ENCODE assay signal across 9 mouse cellular contexts in genomic region chr15:82014745-82015391, GRCm38 (mm10). TPM values are rescaled to one million over a fixed set of nuclear protein-coding genes. Genes with fewer than 3 reads are reported as not detected.
DNase-seq lines count a peak whose midpoint lies in the region; ATAC-seq and TF ChIP-seq lines count a peak whose summit lies in the region.
"Had no signal": no experiment of that assay in that cellular context is flagged by ENCODE, and none has a peak within 500 bp of the region (broad histone marks: within the 10 kb centered on the region; RNA-seq: fewer than 3 reads in every experiment).

No protein-coding gene starts in this region.

- H3K27me3 ChIP-seq in liver, adult 2 months (ENCODE audit: control insufficient read depth, insufficient read depth, low read length) = no peaks in the 10 kb centered on the region
- H3K27me3 ChIP-seq in embryonic facial prominence, embryonic 12.5 days = no peaks in the 10 kb centered on the region
- H3K27me3 ChIP-seq in intestine, embryonic 14.5 days (replicated peaks; ENCODE audit: control insufficient read depth, insufficient read depth, low read length) = no peaks in the 10 kb centered on the region
- H3K27me3 ChIP-seq in neural tube, embryonic 13.5 days = no peaks in the 10 kb centered on the region

- peak overlapping the region; percentile 77 for H3K4me3 ChIP-seq in liver, adult 2 months (ENCODE audit: insufficient read depth, low read depth, low read length)
- H3K4me3 ChIP-seq in embryonic facial prominence, embryonic 12.5 days = peak overlapping the region; percentile 92
- peak overlapping the region; percentile 100 for H3K4me3 ChIP-seq in intestine, embryonic 14.5 days (ENCODE audit: low read depth, low read length)
- peak overlapping the region; percentile 61 for H3K4me3 ChIP-seq in neural tube, embryonic 13.5 days

- no peak for TF ChIP-seq CTCF in liver, adult 2 months (IDR thresholded peaks at IDR 0.05; ENCODE audit: low read depth, low read length)

- no peaks in the 10 kb centered on the region for H3K9me3 ChIP-seq in embryonic facial prominence, embryonic 12.5 days
- H3K9me3 ChIP-seq in intestine, embryonic 14.5 days (ENCODE audit: control insufficient read depth, low read length) = no peaks in the 10 kb centered on the region
- no peaks in the 10 kb centered on the region for H3K9me3 ChIP-seq in neural tube, embryonic 13.5 days

- TF ChIP-seq POLR2A in liver, adult 2 months (IDR thresholded peaks at IDR 0.05; ENCODE audit: extremely low read depth, insufficient read depth, low read length) = no peak

- H3K9ac ChIP-seq in liver, adult 2 months (ENCODE audit: low read depth, low read length) = peak overlapping the region; percentile 83; the same call in 1 of the 2 replicates
- peak overlapping the region; percentile 84 for H3K9ac ChIP-seq in embryonic facial prominence, embryonic 12.5 days
- peak overlapping the region; percentile 75 for H3K9ac ChIP-seq in intestine, embryonic 14.5 days (ENCODE audit: low read length)
- peak overlapping the region; percentile 82 for H3K9ac ChIP-seq in neural tube, embryonic 13.5 days

- no peak overlapping the region for H3K27ac ChIP-seq in liver, adult 2 months (replicated peaks; ENCODE audit: insufficient read depth, low read depth, low read length)
- H3K27ac ChIP-seq in embryonic facial prominence, embryonic 12.5 days = 0 out of 2 replicates have a peak overlapping the region, but pooled peaks have one; percentile 74
- peak overlapping the region; percentile 69; the same call in 1 of the 2 replicates for H3K27ac ChIP-seq in intestine, embryonic 14.5 days (ENCODE audit: low read depth)
- H3K27ac ChIP-seq in neural tube, embryonic 13.5 days (replicated peaks) = peak overlapping the region; percentile 70

- no peaks in the 10 kb centered on the region for H3K36me3 ChIP-seq in liver, adult 2 months (ENCODE audit: control insufficient read depth, insufficient read depth, low read length)
- peaks cover 5% of the 10 kb centered on the region; the same call in 1 of the 2 replicates for H3K36me3 ChIP-seq in embryonic facial prominence, embryonic 12.5 days
- H3K36me3 ChIP-seq in intestine, embryonic 14.5 days (ENCODE audit: control insufficient read depth, insufficient read depth, low read length) = peaks cover 16% of the 10 kb centered on the region
- peaks cover 10% of the 10 kb centered on the region for H3K36me3 ChIP-seq in neural tube, embryonic 13.5 days

- H3K4me2 ChIP-seq in embryonic facial prominence, embryonic 12.5 days (replicated peaks) = peak overlapping the region; percentile 93
- H3K4me2 ChIP-seq in intestine, embryonic 14.5 days (ENCODE audit: low read length) = peak overlapping the region; percentile 79
- peak overlapping the region; percentile 92 for H3K4me2 ChIP-seq in neural tube, embryonic 13.5 days

- no peak for ATAC-seq in embryonic facial prominence, embryonic 12.5 days (ENCODE audit: insufficient number of reproducible peaks, insufficient read depth, low FRiP score, low TSS enrichment)
- ATAC-seq in intestine, embryonic 14.5 days (replicated peaks; ENCODE audit: low FRiP score, low TSS enrichment, low read depth) = no peak
- no peak for ATAC-seq in neural tube, embryonic 13.5 days (ENCODE audit: low read depth)
- no peak for ATAC-seq in frontal cortex, adult (ENCODE audit: low TSS enrichment)

- H3K79me2 ChIP-seq in liver, adult 2 months (ENCODE audit: control insufficient read depth, insufficient read depth, low read length) = peaks cover 11% of the 10 kb centered on the region; the same call in 1 of the 2 replicates

- 12% methylated on average over 9 of the region's 9 CpGs for WGBS in liver, adult 2 months
- WGBS in embryonic facial prominence, embryonic 12.5 days = 14% methylated on average over 9 of the region's 9 CpGs
- WGBS in intestine, embryonic 14.5 days = 19% methylated on average over 9 of the region's 9 CpGs
- 21% methylated on average over 9 of the region's 9 CpGs for WGBS in neural tube, embryonic 13.5 days

- H3K4me1 ChIP-seq in liver, adult 2 months (ENCODE audit: control insufficient read depth, insufficient read depth, low read length) = peaks cover 11% of the 10 kb centered on the region; the same call in 1 of the 2 replicates
- H3K4me1 ChIP-seq in embryonic facial prominence, embryonic 12.5 days = peaks cover 14% of the 10 kb centered on the region
- H3K4me1 ChIP-seq in intestine, embryonic 14.5 days (replicated peaks; ENCODE audit: control insufficient read depth, insufficient read depth, low read length) = peaks cover 17% of the 10 kb centered on the region
- H3K4me1 ChIP-seq in neural tube, embryonic 13.5 days (replicated peaks) = peaks cover 36% of the 10 kb centered on the region

- DNase-seq in liver, adult 2 months (ENCODE audit: extremely low read depth, low read depth, low spot score) = no peak
- DNase-seq in liver = no peak
- no peak for DNase-seq in intestine, embryonic 14.5 days (ENCODE audit: low spot score)
- no peak for DNase-seq in gastrocnemius, adult 18-20 months (ENCODE audit: low spot score)
- DNase-seq in thymus, postnatal 10 days (ENCODE audit: low spot score in 2 of 2) = no peak

RNA-seq across cellular contexts. Expression of gene Desi1, which starts 18.8 kb away (rescaled TPM):
- total RNA-seq in liver, adult 2 months (2014; rRNA removed) = 6.6 and 10.1 TPM in 2 replicates
- 28.7 and 31.1 TPM in 2 replicates for polyA plus RNA-seq in liver, adult 2 months (2012; rRNA removed)
- 31.6 and 34.0 TPM in 2 replicates for polyA plus RNA-seq in embryonic facial prominence, embryonic 12.5 days (2016; fragmentation: Nextera tagmentation; extraction: Ambion mirVana)
- polyA plus RNA-seq in intestine, embryonic 14.5 days (2014; fragmentation: Nextera tagmentation; extraction: Ambion mirVana) = 24.0 and 26.7 TPM in 2 replicates
- 43.4 and 46.2 TPM in 2 replicates for polyA plus RNA-seq in neural tube, embryonic 13.5 days (2015; fragmentation: Nextera tagmentation; extraction: Ambion mirVana)
- 10 to 100 TPM; 16.7 to 17.6 TPM for total RNA-seq in gastrocnemius, adult 18-20 months (2021)

RNA-seq across cellular contexts. Expression of gene Xrcc6, which starts 27.2 kb away (rescaled TPM):
- 18.2 and 22.8 TPM in 2 replicates for total RNA-seq in liver, adult 2 months (2014; rRNA removed)
- polyA plus RNA-seq in liver, adult 2 months (2012; rRNA removed) = 8.5 and 8.9 TPM in 2 replicates
- 85.8 and 88.3 TPM in 2 replicates for polyA plus RNA-seq in embryonic facial prominence, embryonic 12.5 days (2016; fragmentation: Nextera tagmentation; extraction: Ambion mirVana)
- polyA plus RNA-seq in intestine, embryonic 14.5 days (2014; fragmentation: Nextera tagmentation; extraction: Ambion mirVana) = 87.0 and 96.7 TPM in 2 replicates
- polyA plus RNA-seq in neural tube, embryonic 13.5 days (2015; fragmentation: Nextera tagmentation; extraction: Ambion mirVana) = 45.0 and 46.7 TPM in 2 replicates
- total RNA-seq in gastrocnemius, adult 18-20 months (2021) = 10 to 100 TPM; 22.9 to 25.3 TPM

RNA-seq across cellular contexts. Expression of gene Snu13, which starts 32.5 kb away (rescaled TPM):
- 23.3 and 26.2 TPM in 2 replicates for total RNA-seq in liver, adult 2 months (2014; rRNA removed)
- 23.1 and 25.4 TPM in 2 replicates for polyA plus RNA-seq in liver, adult 2 months (2012; rRNA removed)
- polyA plus RNA-seq in embryonic facial prominence, embryonic 12.5 days (2016; fragmentation: Nextera tagmentation; extraction: Ambion mirVana) = 255 and 260 TPM in 2 replicates
- 301 and 329 TPM in 2 replicates for polyA plus RNA-seq in intestine, embryonic 14.5 days (2014; fragmentation: Nextera tagmentation; extraction: Ambion mirVana)
- polyA plus RNA-seq in neural tube, embryonic 13.5 days (2015; fragmentation: Nextera tagmentation; extraction: Ambion mirVana) = 230 and 245 TPM in 2 replicates
- 10 to 100 TPM; 48.7 to 51.4 TPM for total RNA-seq in gastrocnemius, adult 18-20 months (2021)

RNA-seq across cellular contexts. Expression of gene 1700029P11Rik, which starts 34.5 kb away (rescaled TPM):
- total RNA-seq in liver, adult 2 months (2014; rRNA removed) = not detected in 2 replicates
- not detected in 2 replicates for polyA plus RNA-seq in liver, adult 2 months (2012; rRNA removed)
- not detected in 2 replicates for polyA plus RNA-seq in embryonic facial prominence, embryonic 12.5 days (2016; fragmentation: Nextera tagmentation; extraction: Ambion mirVana)
- polyA plus RNA-seq in intestine, embryonic 14.5 days (2014; fragmentation: Nextera tagmentation; extraction: Ambion mirVana) = not detected in 2 replicates
- not detected in 2 replicates for polyA plus RNA-seq in neural tube, embryonic 13.5 days (2015; fragmentation: Nextera tagmentation; extraction: Ambion mirVana)
- total RNA-seq in gastrocnemius, adult 18-20 months (2021) = not detected
- polyA plus RNA-seq: brain, embryonic 14.5 days had no signal

RNA-seq across cellular contexts. Expression of gene 4930407I10Rik, which starts 44.1 kb away (rescaled TPM):
- not detected in 2 replicates for total RNA-seq in liver, adult 2 months (2014; rRNA removed)
- polyA plus RNA-seq in liver, adult 2 months (2012; rRNA removed) = not detected in 2 replicates
- 0.04 TPM in 1 of 2 replicates, not detected in the other for polyA plus RNA-seq in embryonic facial prominence, embryonic 12.5 days (2016; fragmentation: Nextera tagmentation; extraction: Ambion mirVana)
- not detected in 2 replicates for polyA plus RNA-seq in intestine, embryonic 14.5 days (2014; fragmentation: Nextera tagmentation; extraction: Ambion mirVana)
- not detected in 2 replicates for polyA plus RNA-seq in neural tube, embryonic 13.5 days (2015; fragmentation: Nextera tagmentation; extraction: Ambion mirVana)
- not detected for total RNA-seq in gastrocnemius, adult 18-20 months (2021)
